Mouse (Mus musculus): ENCODE measurements at regions not wholly inside any gene's neighbourhood (a gene's known extent, or its start where the extent isn't known, plus 50 kb on each side); places are given as distances from the start of the nearest gene placed in this dataset.

DNA sequence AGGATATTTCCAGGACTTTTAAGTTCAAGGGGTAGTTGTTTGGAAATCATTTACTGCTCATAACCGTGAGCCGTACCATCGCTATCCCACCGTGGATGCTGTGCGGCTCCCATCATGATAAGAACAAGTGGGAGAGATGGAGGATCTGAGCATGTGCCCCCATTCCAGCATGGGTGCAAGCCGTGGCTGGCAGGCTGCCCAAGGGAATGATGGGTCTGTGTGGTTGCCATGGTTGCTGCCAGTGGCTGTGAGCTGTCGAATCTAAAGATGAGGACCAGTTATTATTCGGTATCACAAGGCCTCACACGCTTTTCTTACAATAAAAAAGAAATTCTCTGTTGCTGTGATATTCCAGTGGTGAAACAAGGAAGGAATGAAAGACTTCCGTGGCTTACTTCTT is 189.0 kb upstream of the Dnajc19 start:
- no peaks in the 10 kb centered on the region for H3K9me3 ChIP-seq (replicated peaks; ENCODE audit: control insufficient read depth, insufficient read depth, low read length, poor library complexity, severe bottlenecking)
- no peak overlapping the region for H3K9ac ChIP-seq (ENCODE audit: low read depth, poor library complexity, severe bottlenecking)
- H3K4me1 ChIP-seq (ENCODE audit: control insufficient read depth, insufficient read depth, low read length): no peaks in the 10 kb centered on the region

DNA sequence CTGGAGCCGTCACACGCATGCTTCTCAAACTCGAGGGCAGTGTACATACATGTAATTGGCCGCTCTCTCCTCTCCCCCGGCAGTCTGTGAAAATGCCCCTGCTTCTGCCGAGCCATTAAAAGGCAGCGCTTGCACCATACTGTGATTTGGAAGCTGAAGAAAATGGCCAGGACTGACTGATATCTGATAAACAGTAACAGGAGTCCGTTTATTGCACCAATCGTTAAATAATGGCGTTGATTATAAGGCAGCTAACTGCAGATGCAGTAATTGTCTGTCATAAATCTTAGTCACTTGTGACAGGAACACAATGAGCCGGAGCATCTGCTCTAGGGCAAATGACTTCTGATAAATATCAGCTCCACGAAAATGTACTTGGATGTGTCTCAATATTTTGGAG is 185.3 kb upstream of the Dnajc19 start:
- Histone ChIP-seq H3K4me1 (ENCODE audit: control insufficient read depth, insufficient read depth, low read length) (no peaks in the 10 kb centered on the region), H3K9me3 (replicated peaks; ENCODE audit: control insufficient read depth, insufficient read depth, low read length, poor library complexity, severe bottlenecking) (no peaks in the 10 kb centered on the region), H3K27me3 (ENCODE audit: control insufficient read depth, insufficient read depth, low read length, poor library complexity, severe bottlenecking) (no peaks in the 10 kb centered on the region), H3K4me3 (ENCODE audit: low read depth, low read length) (no peak overlapping the region), H3K9ac (ENCODE audit: low read depth, poor library complexity, severe bottlenecking) (no peak overlapping the region), H3K27ac (ENCODE audit: insufficient read depth, low read length) (no peak overlapping the region), H3K36me3 (ENCODE audit: control insufficient read depth, insufficient read depth, low read length, poor library complexity, severe bottlenecking) (no peaks in the 10 kb centered on the region)
- TF ChIP-seq CTCF (IDR thresholded peaks at IDR 0.05; ENCODE audit: low read depth, low read length) (no peak), POLR2A (IDR thresholded peaks at IDR 0.05; ENCODE audit: insufficient read depth, low read length) (no peak), EP300 (IDR thresholded peaks at IDR 0.05; ENCODE audit: insufficient read depth, low read depth, low read length) (no peak)

More for the DNA sequence above, 189.0 kb upstream of the Dnajc19 start:
- Histone ChIP-seq H3K27me3 (ENCODE audit: control insufficient read depth, insufficient read depth, low read length, poor library complexity, severe bottlenecking) (no peaks in the 10 kb centered on the region), H3K27ac (ENCODE audit: insufficient read depth, low read length) (no peak overlapping the region), H3K4me3 (ENCODE audit: low read depth, low read length) (no peak overlapping the region), H3K36me3 (ENCODE audit: control insufficient read depth, insufficient read depth, low read length, poor library complexity, severe bottlenecking) (no peaks in the 10 kb centered on the region)
- no peak for TF ChIP-seq POLR2A (IDR thresholded peaks at IDR 0.05; ENCODE audit: insufficient read depth, low read length)
- no peak for TF ChIP-seq EP300 (IDR thresholded peaks at IDR 0.05; ENCODE audit: insufficient read depth, low read depth, low read length)
- no peak for TF ChIP-seq CTCF (IDR thresholded peaks at IDR 0.05; ENCODE audit: low read depth, low read length)

DNA sequence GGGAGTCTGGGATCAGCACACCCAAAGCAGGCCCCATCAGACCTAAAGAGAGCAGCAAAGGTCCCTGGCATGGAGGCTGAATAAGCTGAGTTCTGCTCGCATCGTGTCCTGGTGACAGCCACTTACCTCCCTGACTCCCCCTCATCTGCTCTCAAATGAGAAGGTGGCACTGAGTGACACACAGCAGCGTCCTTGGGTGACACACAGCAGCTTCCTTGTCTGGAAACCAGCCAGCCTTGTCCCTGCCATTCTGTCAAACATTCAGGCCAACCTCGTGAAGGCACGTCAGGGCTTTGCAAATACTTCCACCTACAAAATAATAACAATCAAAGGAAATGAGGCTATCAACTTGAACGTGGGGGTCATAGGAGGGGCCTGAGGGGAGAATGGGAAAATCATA is 183.7 kb upstream of the Dnajc19 start:
- Histone ChIP-seq H3K9me3 (replicated peaks; ENCODE audit: control insufficient read depth, insufficient read depth, low read length, poor library complexity, severe bottlenecking) (no peaks in the 10 kb centered on the region), H3K4me1 (ENCODE audit: control insufficient read depth, insufficient read depth, low read length) (no peaks in the 10 kb centered on the region), H3K9ac (ENCODE audit: low read depth, poor library complexity, severe bottlenecking) (no peak overlapping the region), H3K27ac (ENCODE audit: insufficient read depth, low read length) (no peak overlapping the region), H3K27me3 (ENCODE audit: control insufficient read depth, insufficient read depth, low read length, poor library complexity, severe bottlenecking) (no peaks in the 10 kb centered on the region), H3K4me3 (ENCODE audit: low read depth, low read length) (no peak overlapping the region), H3K36me3 (ENCODE audit: control insufficient read depth, insufficient read depth, low read length, poor library complexity, severe bottlenecking) (no peaks in the 10 kb centered on the region)
- TF ChIP-seq EP300 (IDR thresholded peaks at IDR 0.05; ENCODE audit: insufficient read depth, low read depth, low read length) (no peak), CTCF (IDR thresholded peaks at IDR 0.05; ENCODE audit: low read depth, low read length) (no peak), POLR2A (IDR thresholded peaks at IDR 0.05; ENCODE audit: insufficient read depth, low read length) (no peak)

DNA sequence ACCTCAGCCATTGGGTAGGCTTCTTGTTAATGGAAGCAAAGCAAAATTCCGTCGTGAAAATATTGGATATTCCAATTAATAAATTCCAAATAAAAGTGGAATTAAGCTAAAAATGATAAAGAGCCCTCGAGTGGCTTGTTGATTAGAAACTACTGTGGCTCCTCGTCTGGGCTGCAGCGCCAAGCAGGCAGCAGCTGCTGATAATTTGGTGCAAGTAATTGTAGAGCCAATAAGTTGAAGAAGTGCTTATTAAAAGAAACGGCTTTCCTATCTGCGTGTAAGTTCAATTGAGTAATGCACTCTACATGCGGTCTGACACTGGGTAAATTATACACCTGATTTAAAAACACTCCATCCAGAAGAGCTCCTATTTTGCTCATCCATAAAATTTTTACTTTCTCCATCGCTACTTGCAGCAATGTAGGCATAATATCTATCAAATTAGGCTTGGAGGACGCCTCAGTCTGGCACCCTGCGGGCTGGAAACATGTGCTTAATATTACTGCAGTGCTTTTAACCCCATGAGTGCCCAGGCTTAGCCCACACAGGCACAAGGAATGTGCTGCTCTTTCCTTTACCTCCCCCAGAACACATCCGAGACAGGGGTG is 171.7 kb upstream of the Dnajc19 start:
- TF ChIP-seq POLR2A (IDR thresholded peaks at IDR 0.05; ENCODE audit: insufficient read depth, low read length) (no peak), EP300 (IDR thresholded peaks at IDR 0.05; ENCODE audit: insufficient read depth, low read depth, low read length) (no peak), CTCF (IDR thresholded peaks at IDR 0.05; ENCODE audit: low read depth, low read length) (no peak)
- Histone ChIP-seq H3K27ac (ENCODE audit: insufficient read depth, low read length) (no peak overlapping the region), H3K4me3 (ENCODE audit: low read depth, low read length) (no peak overlapping the region)

DNA sequence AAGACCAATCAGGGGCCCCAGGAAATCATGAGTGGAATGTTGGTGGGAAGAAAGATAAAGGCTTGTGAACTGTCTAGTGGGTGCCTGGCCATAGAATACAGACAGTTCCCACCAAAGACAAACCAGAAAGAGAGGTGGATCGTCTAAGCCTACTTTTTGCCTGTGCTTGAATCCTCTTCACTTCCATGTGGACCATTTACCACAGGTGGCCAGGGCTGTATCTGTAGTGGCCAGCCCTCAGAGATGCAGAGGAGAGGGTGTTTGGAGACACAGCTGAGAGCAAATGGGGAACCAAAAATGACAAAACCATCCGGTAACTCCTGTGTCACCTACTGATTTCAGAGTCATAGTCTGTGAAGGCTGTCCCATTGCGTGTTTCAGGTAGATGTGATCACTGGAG is 161.0 kb upstream of the Dnajc19 start:
- H3K4me3 ChIP-seq (ENCODE audit: low read depth, low read length): no peak overlapping the region
- no peaks in the 10 kb centered on the region for H3K36me3 ChIP-seq (ENCODE audit: control insufficient read depth, insufficient read depth, low read length, poor library complexity, severe bottlenecking)
- no peaks in the 10 kb centered on the region for H3K9me3 ChIP-seq (replicated peaks; ENCODE audit: control insufficient read depth, insufficient read depth, low read length, poor library complexity, severe bottlenecking)
- TF ChIP-seq CTCF (IDR thresholded peaks at IDR 0.05; ENCODE audit: low read depth, low read length): no peak
- TF ChIP-seq EP300 (IDR thresholded peaks at IDR 0.05; ENCODE audit: insufficient read depth, low read depth, low read length): no peak
- no peak for TF ChIP-seq POLR2A (IDR thresholded peaks at IDR 0.05; ENCODE audit: insufficient read depth, low read length)
- H3K27me3 ChIP-seq (ENCODE audit: control insufficient read depth, insufficient read depth, low read length, poor library complexity, severe bottlenecking): no peaks in the 10 kb centered on the region
- H3K4me1 ChIP-seq (ENCODE audit: control insufficient read depth, insufficient read depth, low read length): no peaks in the 10 kb centered on the region
- no peak overlapping the region for H3K9ac ChIP-seq (ENCODE audit: low read depth, poor library complexity, severe bottlenecking)
- no peak overlapping the region for H3K27ac ChIP-seq (ENCODE audit: insufficient read depth, low read length)

More for the DNA sequence above, 171.7 kb upstream of the Dnajc19 start:
- Histone ChIP-seq H3K4me1 (ENCODE audit: control insufficient read depth, insufficient read depth, low read length) (no peaks in the 10 kb centered on the region), H3K9ac (ENCODE audit: low read depth, poor library complexity, severe bottlenecking) (no peak overlapping the region), H3K36me3 (ENCODE audit: control insufficient read depth, insufficient read depth, low read length, poor library complexity, severe bottlenecking) (no peaks in the 10 kb centered on the region), H3K27me3 (ENCODE audit: control insufficient read depth, insufficient read depth, low read length, poor library complexity, severe bottlenecking) (no peaks in the 10 kb centered on the region; the same call in 1 of the 2 replicates), H3K9me3 (replicated peaks; ENCODE audit: control insufficient read depth, insufficient read depth, low read length, poor library complexity, severe bottlenecking) (no peaks in the 10 kb centered on the region)

DNA sequence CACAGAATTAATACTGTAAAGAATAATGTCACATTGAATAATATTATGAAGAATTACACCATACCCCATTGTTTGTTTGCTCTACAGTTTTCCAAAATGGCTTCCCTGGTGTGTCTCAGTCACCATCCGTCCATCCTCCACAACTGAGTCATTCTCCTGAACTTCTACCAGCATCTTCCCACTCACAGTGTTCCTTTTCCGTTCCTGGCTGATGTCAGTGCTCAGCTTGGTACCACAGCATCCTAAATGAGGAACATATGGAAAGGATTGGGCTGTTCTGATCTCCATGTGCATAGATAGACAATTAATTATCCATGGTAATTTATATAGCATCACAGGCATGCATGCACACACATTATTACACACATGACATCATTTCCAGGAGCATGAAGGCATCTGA is 158.9 kb upstream of the Dnajc19 start:
- Histone ChIP-seq H3K4me1 (ENCODE audit: control insufficient read depth, insufficient read depth, low read length) (no peaks in the 10 kb centered on the region), H3K9me3 (replicated peaks; ENCODE audit: control insufficient read depth, insufficient read depth, low read length, poor library complexity, severe bottlenecking) (no peaks in the 10 kb centered on the region)

More for the DNA sequence above, 158.9 kb upstream of the Dnajc19 start:
- Histone ChIP-seq H3K9ac (ENCODE audit: low read depth, poor library complexity, severe bottlenecking) (no peak overlapping the region), H3K27ac (ENCODE audit: insufficient read depth, low read length) (no peak overlapping the region), H3K27me3 (ENCODE audit: control insufficient read depth, insufficient read depth, low read length, poor library complexity, severe bottlenecking) (no peaks in the 10 kb centered on the region), H3K36me3 (ENCODE audit: control insufficient read depth, insufficient read depth, low read length, poor library complexity, severe bottlenecking) (no peaks in the 10 kb centered on the region), H3K4me3 (ENCODE audit: low read depth, low read length) (no peak overlapping the region)
- TF ChIP-seq POLR2A (IDR thresholded peaks at IDR 0.05; ENCODE audit: insufficient read depth, low read length) (no peak), EP300 (IDR thresholded peaks at IDR 0.05; ENCODE audit: insufficient read depth, low read depth, low read length) (no peak), CTCF (IDR thresholded peaks at IDR 0.05; ENCODE audit: low read depth, low read length) (no peak)

Data from ES-Bruce4 (cell line).